Mouse (Mus musculus): Measurements from ENCODE around the gene Lrrc42. TPM values are rescaled to one million over a fixed set of nuclear protein-coding genes. Genes with fewer than 3 reads are reported as not detected.

The Lrrc42 gene
- 10 to 100 TPM; 12.0 to 13.4 TPM for total RNA-seq (2023)

DNA sequence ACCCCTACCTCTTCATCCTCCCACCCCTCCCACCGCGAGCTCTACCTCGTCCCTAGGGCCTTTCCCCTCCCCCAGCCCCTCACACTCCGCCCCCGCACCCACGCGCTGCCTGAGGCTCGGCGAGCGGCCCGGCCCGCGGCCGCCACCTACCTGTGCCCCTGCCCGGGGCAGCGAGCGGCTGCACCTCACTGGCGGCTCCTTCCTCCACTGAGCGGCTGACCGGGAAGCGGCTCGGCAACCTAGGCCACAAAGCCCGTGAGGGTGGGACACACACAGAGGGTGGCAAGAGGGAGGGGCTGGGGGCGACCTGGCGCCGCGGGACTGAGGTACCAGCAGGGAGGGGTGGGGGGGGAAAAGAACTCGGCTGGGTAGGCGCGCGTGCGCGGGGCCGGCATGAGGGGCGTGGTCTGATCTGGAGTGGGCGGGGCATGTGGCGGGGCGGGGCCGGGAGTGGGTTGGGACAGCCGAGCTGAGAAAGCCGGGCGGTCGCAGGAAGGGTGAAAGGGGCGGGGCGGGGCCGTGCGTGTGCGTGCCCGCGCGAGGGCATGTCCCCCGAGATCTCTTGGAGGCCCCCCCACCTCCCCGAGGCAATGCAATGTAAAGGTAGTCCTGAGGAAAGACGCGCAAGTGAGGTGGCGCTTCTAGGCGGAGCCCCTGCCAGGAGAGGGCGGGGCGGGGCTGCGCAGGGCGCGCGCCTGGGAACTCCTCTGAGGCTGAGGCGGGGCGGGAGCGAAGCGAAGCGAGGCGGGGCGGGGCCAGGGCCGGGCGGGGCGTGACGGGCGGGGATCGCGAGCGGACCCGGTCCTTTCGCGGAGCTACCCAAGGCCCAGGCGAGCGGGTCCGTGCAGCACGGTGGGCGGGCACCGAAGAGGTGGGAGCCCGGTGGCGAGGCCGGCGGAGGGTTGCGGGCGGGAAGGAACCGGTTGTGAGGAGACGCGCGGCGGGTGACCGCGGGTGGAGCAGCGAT is at the start of gene Lrrc42, which contains the start of gene Hspb11:
Lrrc42 (minus strand) TSS at position 408 of the 967 bp plus-strand sequence.
Hspb11 (plus strand) TSS at position 469 of the 967 bp plus-strand sequence.

DNA sequence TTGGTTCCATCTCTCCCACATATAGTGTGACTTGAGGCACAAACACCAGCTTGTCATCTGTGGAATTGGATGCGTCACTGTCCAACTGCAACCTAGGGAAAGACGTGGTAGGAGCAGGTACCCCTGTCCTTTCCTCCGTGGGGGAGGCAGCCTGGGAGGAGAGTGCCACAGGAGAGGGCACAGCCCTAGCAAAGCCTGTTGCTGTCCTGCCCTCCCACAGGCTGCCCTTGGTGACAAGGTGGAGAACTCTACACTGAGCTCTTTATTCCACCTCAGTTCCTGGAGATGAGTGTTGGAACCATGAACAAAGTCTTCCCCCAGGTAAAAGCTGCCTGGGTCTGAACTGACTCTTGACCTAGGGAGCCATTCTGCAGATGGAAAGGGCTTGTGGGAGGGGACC is 44.5 kb downstream of the Lrrc42 start, which contains the start of gene Ldlrad1:
Ldlrad1 (plus strand) TSS at position 301 of the 400 bp plus-strand sequence.

Other genes starting within 250 kb of the Lrrc42 start
- 10 to 100 TPM; 21.2 to 32.0 TPM for gene Mrpl37, start 186.7 kb downstream of the Lrrc42 start, total RNA-seq (2023)
- gene Cyb5rl, start 186.5 kb downstream of the Lrrc42 start, total RNA-seq (2023) = 1 to 10 TPM; 5.3 to 5.9 TPM
- not detected for gene Cdcp2, start 156.6 kb downstream of the Lrrc42 start, total RNA-seq (2023)
- gene Tmem59, start 75.1 kb downstream of the Lrrc42 start, total RNA-seq (2023) = 100 to 1,000 TPM; 145 to 153 TPM
- gene Tceanc2, start 74.4 kb downstream of the Lrrc42 start, total RNA-seq (2023) = 10 to 100 TPM; 30.6 to 36.7 TPM
- gene Ldlrad1, start 44.4 kb downstream of the Lrrc42 start, total RNA-seq (2023) = not detected
- 1 to 10 TPM; 7.6 to 8.5 TPM for gene Hspb11, start 61 bp upstream of the Lrrc42 start, total RNA-seq (2023)
- not detected for gene Dio1, start 53.6 kb upstream of the Lrrc42 start, total RNA-seq (2023)
- 10 to 100 TPM; 46.1 to 52.8 TPM for gene Yipf1, start 60.8 kb upstream of the Lrrc42 start, total RNA-seq (2023)
- gene Ndc1, start 114.3 kb upstream of the Lrrc42 start, total RNA-seq (2023) = 10 to 100 TPM; 16.4 to 16.5 TPM
- under 1 TPM in 1 of 2 experiments, not detected in 1; 0.40 TPM for gene Glis1, start 181.1 kb upstream of the Lrrc42 start, total RNA-seq (2023)